Mouse (Mus musculus) liver, adult (tissue): Measurements from ENCODE around the gene Itk.

Source experiments
- GATA4 ChIP-seq: IDR thresholded peaks from 2 replicates; pipeline ENCODE4 v1.6.1; 2014; ENCODE audit warnings: mild to moderate bottlenecking, low read length; ENCODE audit not compliant: insufficient replicate concordance

Itk gene

GRCm38 (mm10) chr11:46289022-46289421 is 100.3 kb downstream of the Itk start:
- no peak for TF ChIP-seq GATA4

GRCm38 (mm10) chr11:46288091-46288490 is 101.2 kb downstream of the Itk start:
- TF ChIP-seq GATA4, result no peak

GRCm38 (mm10) chr11:46286803-46287202 is 102.5 kb downstream of the Itk start:
- no peak for TF ChIP-seq GATA4

- TF ChIP-seq GATA4, result no peak
Observed at GRCm38 (mm10) chr11:46283800-46284199, 105.5 kb downstream of the Itk start.

GRCm38 (mm10) chr11:46282612-46283011 is 106.7 kb downstream of the Itk start:
- no peak for TF ChIP-seq GATA4

GRCm38 (mm10) chr11:46278709-46279108 is 110.6 kb downstream of the Itk start:
- TF ChIP-seq GATA4, result no peak

- TF ChIP-seq GATA4, result no peak
Observed at GRCm38 (mm10) chr11:46278140-46278539, 111.2 kb downstream of the Itk start.

GRCm38 (mm10) chr11:46276778-46277177 is 112.5 kb downstream of the Itk start:
- no peak for TF ChIP-seq GATA4

GRCm38 (mm10) chr11:46276168-46276567 is 113.1 kb downstream of the Itk start:
- no peak for TF ChIP-seq GATA4

GRCm38 (mm10) chr11:46275302-46275701 is 114.0 kb downstream of the Itk start:
- no peak for TF ChIP-seq GATA4
